Mouse (Mus musculus) ES-E14 (cell line): ENCODE results near the gene Hcfc1. TPM values are rescaled to one million over a fixed set of nuclear protein-coding genes. Genes with fewer than 3 reads are reported as not detected.

ENCODE experiments used
- DNase-seq: peaks from one replicate; pipeline ENCODE4 v3.0.0-alpha.2; 2013; ENCODE audit warnings: low read depth, low spot score
- H3K27ac ChIP-seq: 2 replicates; pipeline ENCODE4 v1.5.1; 2012; ENCODE audit warnings: low read depth, mild to moderate bottlenecking, low read length, moderate library complexity, mixed read lengths; ENCODE audit not compliant: poor library complexity, insufficient read depth, severe bottlenecking
- H3K36me3 ChIP-seq: 2 replicates; pipeline ENCODE4 v1.6.1; 2012; ENCODE audit warnings: mild to moderate bottlenecking, low read length, moderate library complexity, mixed read lengths; ENCODE audit not compliant: control insufficient read depth, poor library complexity, insufficient read depth, severe bottlenecking
- H3K4me1 ChIP-seq, 2 experiments: fragments of 150-350 bp in 1 of 2; sonication (generic) in 1 of 2; 2 replicates each; pipeline ENCODE4 v1.6.1; 2012; ENCODE audit warnings: low read length in 2 of 2, mild to moderate bottlenecking in 1 of 2, mixed read lengths in 1 of 2; ENCODE audit not compliant: control insufficient read depth in 2 of 2, insufficient read depth in 2 of 2, poor library complexity in 1 of 2
- H3K4me3 ChIP-seq, 2 experiments: fragments of 150-350 bp in 1 of 2; sonication (generic) in 1 of 2; 2 replicates each; pipeline ENCODE4 v1.5.1; 2012; ENCODE audit warnings: low read length in 2 of 2, low read depth in 1 of 2, mild to moderate bottlenecking in 1 of 2, mixed read lengths in 1 of 2; ENCODE audit not compliant: insufficient read depth in 1 of 2, poor library complexity in 1 of 2, severe bottlenecking in 1 of 2
- H3K9ac ChIP-seq: 2 replicates; pipeline ENCODE4 v1.6.1; 2012; ENCODE audit warnings: low read depth, mild to moderate bottlenecking, low read length, mixed read lengths; ENCODE audit not compliant: poor library complexity, insufficient read depth, severe bottlenecking
- H3K9me3 ChIP-seq: fragments of 150-350 bp; sonication (generic); 2 replicates; pipeline ENCODE4 v1.6.1; 2012; ENCODE audit warnings: low read depth, mild to moderate bottlenecking, low read length; ENCODE audit not compliant: control insufficient read depth, insufficient read depth
- CHD2 ChIP-seq: IDR thresholded peaks from 2 replicates; pipeline ENCODE4 v1.6.1; 2014; ENCODE audit warnings: mild to moderate bottlenecking, low read depth, low read length, inconsistent platforms
- HCFC1 ChIP-seq: IDR thresholded peaks from 2 replicates; pipeline ENCODE4 v1.6.1; 2012; ENCODE audit warnings: low read length, inconsistent platforms, borderline replicate concordance; ENCODE audit not compliant: insufficient read depth
- MAFK ChIP-seq: IDR thresholded peaks from 2 replicates; pipeline ENCODE4 v1.6.1; 2014; ENCODE audit warnings: mild to moderate bottlenecking, low read depth, low read length, inconsistent platforms; ENCODE audit not compliant: insufficient read depth
- ZC3H11A ChIP-seq: IDR thresholded peaks from 2 replicates; pipeline ENCODE4 v1.6.1; 2012; ENCODE audit warnings: low read depth, mild to moderate bottlenecking, inconsistent platforms, low read length, borderline replicate concordance
- ZNF384 ChIP-seq: IDR thresholded peaks from 2 replicates; pipeline ENCODE4 v1.6.1; 2012; ENCODE audit warnings: low read depth, low read length, inconsistent platforms
- in situ Hi-C, 2 experiments: fragments of 600-800 bp; cut with MboI; formaldehyde crosslinking; loops; one replicate each; pipeline ENCODE4 v1.15.1; 2025; ENCODE audit warnings: low sequenced_read_pairs in 2 of 2, inconsistent platforms in 1 of 2; ENCODE audit not compliant: unreplicated experiment in 2 of 2
- total RNA-seq: library from RNA; depleted of rRNA; stranded (reverse); fragments of 300-350 nt; gene quantifications from 2 replicates; pipeline ENCODE4 v1.2.3, GENCODE M21; 2012

Hcfc1 gene
- total RNA-seq, 1 experiment = 95.7 TPM

DNA sequence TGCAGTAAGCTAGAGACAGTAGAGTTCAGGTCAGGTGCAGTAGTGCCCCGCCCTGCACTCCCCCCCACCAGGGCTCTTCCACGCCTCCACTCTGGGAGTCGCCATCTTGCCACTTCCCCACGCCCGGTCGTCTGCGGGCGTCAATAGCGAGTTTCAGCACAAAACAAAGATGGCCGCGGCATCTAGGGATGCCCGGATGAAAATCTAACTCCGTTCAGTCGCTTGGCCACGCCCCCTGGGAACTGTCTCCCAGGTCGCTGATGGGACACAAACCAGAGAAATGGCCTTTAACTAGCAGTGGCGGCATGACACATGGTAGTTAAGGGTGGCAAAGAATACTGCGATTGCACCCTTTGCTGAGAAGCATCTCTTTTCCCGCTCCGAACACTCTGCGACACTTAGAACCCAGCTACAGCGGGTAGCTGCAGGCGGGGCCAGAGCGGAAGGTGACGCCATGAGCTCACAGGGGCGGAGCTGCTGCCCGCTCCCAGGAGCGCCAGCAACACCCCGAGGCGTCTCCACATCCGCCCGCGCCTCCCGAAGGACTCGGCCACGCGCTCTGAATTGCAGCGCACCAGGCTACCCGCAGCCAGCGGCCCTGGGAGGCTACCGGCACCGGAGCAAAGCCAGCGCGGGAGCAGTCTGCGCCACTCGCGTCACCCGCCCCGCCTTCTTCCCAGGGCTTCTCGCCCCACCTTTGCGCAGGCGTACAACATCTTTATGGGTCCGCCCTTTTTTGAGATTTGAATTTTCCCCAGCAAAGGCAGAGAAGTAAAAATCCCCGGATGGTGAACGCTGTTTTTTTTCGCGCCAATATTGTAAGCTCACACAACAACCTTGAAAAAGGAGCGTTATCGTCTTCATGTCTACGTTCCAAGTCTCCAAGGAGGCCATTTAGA, 1.3 kb upstream of the Hcfc1 start:
- in situ Hi-C loops = loop anchor here in 1 of 2 experiments (25.0 kb wide), 1 partner anchor 270 kb away; the partner anchor contains the start of gene Flna
- peaks cover 2% of the 10 kb centered on the region in 2 experiments; a peak in 2 of 4 replicates for H3K4me1 ChIP-seq
- H3K36me3 ChIP-seq = peaks cover 17% of the 10 kb centered on the region
- TF ChIP-seq HCFC1 (peak; percentile 34; the same call in 1 of the 2 replicates), ZC3H11A (no peak), ZNF384 (no peak), MAFK (no peak), CHD2 (no peak)
- H3K27ac ChIP-seq = peak overlapping the region; percentile 99
- peak overlapping the region; percentile 97 to 98 for H3K4me3 ChIP-seq
- H3K9me3 ChIP-seq = no peaks in the 10 kb centered on the region
- DNase-seq = peak; percentile 62
- peak overlapping the region; percentile 99 for H3K9ac ChIP-seq

DNA sequence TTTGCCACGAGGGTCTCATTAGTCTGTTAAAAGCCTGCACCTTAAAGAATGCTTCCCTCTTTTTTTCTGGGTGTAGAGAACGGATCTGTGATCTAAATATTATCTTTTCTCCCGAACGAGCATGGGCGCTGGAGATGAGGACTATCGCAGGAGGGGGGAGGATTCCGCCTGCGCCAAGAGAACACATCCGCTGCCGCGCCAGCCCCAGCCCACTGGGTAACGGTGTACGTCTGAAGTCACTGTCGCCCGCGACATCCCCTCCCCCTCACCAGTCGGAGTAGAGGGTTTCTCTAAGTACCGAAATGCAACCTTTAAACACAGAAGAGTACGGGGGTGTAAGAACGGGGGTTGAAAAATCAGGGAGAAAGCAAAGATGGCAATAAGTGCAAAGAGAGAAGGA, 850 bp downstream of the Hcfc1 start:
- Histone ChIP-seq H3K9ac (peak overlapping the region; percentile 99), H3K4me1 (peaks cover 2% of the 10 kb centered on the region in 2 experiments; a peak in 2 of 4 replicates), H3K27ac (peak overlapping the region; percentile 99; the same call in 1 of the 2 replicates), H3K4me3 (peak overlapping the region; percentile 97 to 98), H3K36me3 (peaks cover 31% of the 10 kb centered on the region), H3K9me3 (no peaks in the 10 kb centered on the region)
- TF ChIP-seq CHD2 (no peak), MAFK (no peak), HCFC1 (no peak), ZC3H11A (no peak), ZNF384 (no peak)
- no peak for DNase-seq
- in situ Hi-C loops = loop anchor here in 1 of 2 experiments (25.0 kb wide), 1 partner anchor 272 kb away; the partner anchor contains the start of gene Flna

DNA sequence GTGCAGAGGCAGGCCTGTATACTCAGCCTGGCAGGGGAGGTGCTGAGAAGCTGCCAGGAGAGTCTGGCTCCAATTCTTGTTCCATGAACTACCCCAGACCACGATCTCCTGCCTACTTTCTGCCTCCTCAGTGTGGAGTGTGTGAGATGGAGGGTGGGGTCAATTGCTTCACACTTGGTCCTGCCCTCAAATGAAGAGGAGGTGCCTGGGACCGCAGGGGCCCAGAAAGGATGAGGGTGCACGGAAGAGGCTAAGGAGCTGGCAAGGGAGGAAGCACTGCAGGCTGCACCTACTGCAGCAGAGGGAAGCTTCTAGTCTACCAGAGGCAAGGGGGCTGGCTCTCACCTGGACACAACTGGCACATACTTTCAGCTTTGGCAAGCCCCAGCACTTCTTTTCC, 1.8 kb downstream of the Hcfc1 start:
- H3K4me1 ChIP-seq = peaks cover 2% of the 10 kb centered on the region in 2 experiments; a peak in 2 of 4 replicates
- DNase-seq = no peak
- in situ Hi-C loops = loop anchor here in 1 of 2 experiments (25.0 kb wide), 1 partner anchor 273 kb away; the partner anchor contains the start of gene Flna
- peaks cover 37% of the 10 kb centered on the region for H3K36me3 ChIP-seq
- no peaks in the 10 kb centered on the region for H3K9me3 ChIP-seq
- H3K4me3 ChIP-seq = peak overlapping the region; percentile 97 to 98
- 0 out of 2 replicates have a peak overlapping the region, but pooled peaks have one; percentile 43 for H3K27ac ChIP-seq
- TF ChIP-seq ZC3H11A (no peak), MAFK (no peak), ZNF384 (no peak), HCFC1 (no peak), CHD2 (no peak)
- peak overlapping the region; percentile 99 for H3K9ac ChIP-seq

DNA sequence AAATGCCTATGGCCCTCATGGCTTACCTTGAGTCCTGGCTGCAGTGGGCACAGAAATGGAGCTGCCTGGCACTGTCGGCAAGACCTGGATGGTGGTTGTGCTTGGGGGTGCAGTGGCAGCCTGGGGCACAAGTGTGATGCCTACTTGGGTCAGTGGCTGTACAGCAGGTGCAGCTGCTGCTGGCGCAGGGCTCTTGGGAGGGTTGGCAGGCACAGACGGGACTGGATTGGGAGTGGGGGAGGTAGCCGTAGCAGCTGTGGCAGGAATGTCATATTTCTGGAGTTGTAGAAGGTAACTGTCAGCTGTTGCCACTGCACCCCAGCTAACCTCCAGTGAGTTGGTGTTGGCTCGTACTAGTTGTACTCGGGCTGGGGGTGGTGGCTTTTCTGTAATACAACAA, 11.2 kb downstream of the Hcfc1 start:
- H3K9ac ChIP-seq = no peak overlapping the region
- H3K9me3 ChIP-seq = no peaks in the 10 kb centered on the region
- H3K36me3 ChIP-seq = peaks cover 73% of the 10 kb centered on the region
- H3K4me3 ChIP-seq = no peak overlapping the region
- TF ChIP-seq ZNF384 (no peak), CHD2 (no peak), MAFK (no peak), ZC3H11A (no peak), HCFC1 (no peak)
- H3K4me1 ChIP-seq = peaks cover 0 to 2% of the 10 kb centered on the region in 2 experiments; a peak in 1 of 4 replicates
- H3K27ac ChIP-seq = no peak overlapping the region
- DNase-seq = no peak
- in situ Hi-C loops = loop anchor here in 1 of 2 experiments (25.0 kb wide), 1 partner anchor 282 kb away; the partner anchor contains the start of gene Flna
